Mouse (Mus musculus): ENCODE data around the gene Cdh3.

The Cdh3 gene

GRCm38 (mm10) chr8:106510365-106510975, at the start of gene Cdh3:
Cdh3 (plus strand) TSS chr8:106510891.
- DNase-seq (ENCODE audit: extremely low read depth, low read depth) = no peak

DNA sequence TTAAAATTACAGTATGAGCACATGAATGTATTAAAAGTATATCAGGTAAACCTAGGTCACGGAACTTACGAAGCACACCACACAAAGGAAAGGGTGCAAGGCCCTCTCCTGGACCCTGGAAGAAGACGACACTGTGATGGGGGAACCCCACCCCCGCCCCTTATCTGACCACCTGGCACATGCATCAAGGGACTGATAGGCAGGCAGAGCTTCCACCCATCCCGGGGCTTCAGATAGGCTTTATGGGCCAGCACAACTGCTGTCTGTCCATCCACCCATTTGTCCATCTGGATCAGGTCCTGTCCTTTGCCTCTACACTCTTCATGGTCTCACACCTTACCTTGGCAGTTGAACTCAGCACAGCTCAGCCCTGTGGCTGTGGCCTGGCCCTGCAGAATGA, 48.6 kb upstream of the Cdh3 start:
- DNase-seq (ENCODE audit: extremely low read depth, low read depth) = no peak

DNA sequence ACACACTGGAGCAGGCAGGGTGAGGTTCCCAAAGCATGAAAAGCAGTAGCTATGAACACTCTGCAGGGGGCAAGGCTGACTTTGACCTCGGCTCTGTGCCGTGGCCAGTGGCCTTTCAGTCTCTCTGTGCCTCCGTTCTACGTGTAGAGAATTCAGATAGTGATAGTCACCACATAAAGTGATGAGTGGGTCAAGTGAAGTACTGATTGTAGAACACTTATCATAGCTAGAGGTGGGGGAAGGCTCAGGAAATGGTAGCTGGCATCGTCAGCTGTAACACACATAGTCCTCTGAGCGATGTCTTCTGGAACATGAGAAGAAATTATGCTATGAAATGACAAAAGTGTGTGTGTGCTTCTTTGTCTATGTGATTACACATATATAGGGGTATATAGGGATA, 46.9 kb upstream of the Cdh3 start:
- no peak for DNase-seq (ENCODE audit: extremely low read depth, low read depth)

DNA sequence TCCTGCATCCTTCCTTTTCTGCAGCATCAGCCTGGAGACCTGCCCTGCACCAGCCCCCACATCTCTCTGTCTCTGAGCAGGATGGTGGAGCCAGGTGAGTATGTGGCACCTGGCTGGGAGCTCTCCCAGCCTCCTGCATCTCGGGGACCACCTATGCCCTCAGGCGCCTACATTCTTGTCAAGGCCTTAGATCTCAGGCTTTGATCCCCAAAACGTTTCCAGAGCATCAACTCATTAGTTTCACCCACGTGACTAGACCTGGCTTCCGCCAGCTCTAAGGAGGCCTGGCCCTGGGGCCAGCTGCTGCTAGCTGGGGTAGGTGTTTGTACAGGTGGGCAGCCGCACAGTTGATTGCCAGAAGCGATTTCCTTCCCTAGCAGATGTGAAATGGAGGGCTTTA, 41.2 kb upstream of the Cdh3 start:
- DNase-seq (ENCODE audit: extremely low read depth, low read depth) = no peak

DNA sequence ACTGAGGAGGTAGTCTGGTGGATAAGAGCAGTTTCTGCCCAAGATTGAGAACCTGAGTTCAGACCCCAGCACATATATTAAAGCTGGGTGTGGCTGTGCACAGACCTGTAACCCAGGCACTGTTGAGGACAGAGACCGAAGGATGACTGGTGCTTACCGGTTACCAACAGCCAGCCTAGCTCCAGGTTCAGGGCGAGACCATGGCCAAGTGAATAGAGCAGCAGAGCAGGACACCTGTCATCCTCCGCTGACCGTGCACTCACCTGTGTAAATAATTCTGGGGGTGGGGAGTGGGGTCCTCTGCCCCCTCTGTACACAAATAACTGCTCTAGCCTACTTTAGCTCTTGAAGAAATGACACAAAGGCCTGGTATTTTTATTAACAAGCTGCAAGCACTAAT, 36.7 kb upstream of the Cdh3 start:
- no peak for DNase-seq (ENCODE audit: extremely low read depth, low read depth)

GRCm38 (mm10) chr8:106500018-106500685, 10.5 kb upstream of the Cdh3 start, which contains the start of gene 6030452D12Rik:
6030452D12Rik (plus strand) TSS chr8:106500522.
- no peak for DNase-seq (ENCODE audit: extremely low read depth, low read depth)

DNA sequence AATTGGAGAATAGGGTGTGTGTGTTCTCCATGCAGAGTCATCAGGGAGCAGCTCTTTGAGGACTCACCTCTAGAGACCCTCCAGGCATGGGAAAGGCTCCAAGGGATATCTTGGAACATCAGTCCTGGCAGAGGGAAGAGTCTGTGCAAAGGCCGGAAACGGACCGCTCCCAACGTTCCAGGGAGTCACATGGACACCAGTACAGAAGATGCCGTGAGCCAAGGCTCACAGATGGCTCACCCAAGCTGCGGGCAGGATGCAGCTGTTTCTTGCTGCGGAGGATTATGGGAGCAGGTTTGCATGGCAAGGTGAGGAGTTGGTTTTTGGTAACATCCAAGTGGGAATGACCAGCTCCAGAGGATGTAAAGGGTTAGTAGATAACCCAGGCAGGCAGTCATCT, 6.5 kb upstream of the Cdh3 start:
- no peak for DNase-seq (ENCODE audit: extremely low read depth, low read depth)

GRCm38 (mm10) chr8:106505328-106505965, 5.2 kb upstream of the Cdh3 start:
- DNase-seq (ENCODE audit: extremely low read depth, low read depth) = no peak

DNA sequence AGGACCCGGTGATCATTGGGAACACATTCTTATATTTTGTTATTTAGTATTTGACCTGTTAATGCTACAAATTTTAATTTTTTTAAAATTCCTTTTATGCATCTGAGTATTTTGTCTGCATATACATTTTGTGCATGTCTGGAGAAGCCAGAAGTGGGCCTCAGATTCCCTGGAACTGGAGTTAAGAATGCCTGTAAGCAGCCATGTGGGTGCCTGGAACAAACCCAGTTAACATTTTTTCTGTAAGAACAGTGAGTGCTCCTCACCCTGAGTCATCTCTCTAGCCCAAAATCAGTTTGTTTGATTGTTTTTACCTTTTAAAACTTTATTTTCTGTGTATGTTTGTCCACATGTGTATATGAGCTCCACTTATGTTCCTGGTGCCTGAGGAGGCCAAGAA, 4.6 kb upstream of the Cdh3 start:
- DNase-seq (ENCODE audit: extremely low read depth, low read depth) = no peak

DNA sequence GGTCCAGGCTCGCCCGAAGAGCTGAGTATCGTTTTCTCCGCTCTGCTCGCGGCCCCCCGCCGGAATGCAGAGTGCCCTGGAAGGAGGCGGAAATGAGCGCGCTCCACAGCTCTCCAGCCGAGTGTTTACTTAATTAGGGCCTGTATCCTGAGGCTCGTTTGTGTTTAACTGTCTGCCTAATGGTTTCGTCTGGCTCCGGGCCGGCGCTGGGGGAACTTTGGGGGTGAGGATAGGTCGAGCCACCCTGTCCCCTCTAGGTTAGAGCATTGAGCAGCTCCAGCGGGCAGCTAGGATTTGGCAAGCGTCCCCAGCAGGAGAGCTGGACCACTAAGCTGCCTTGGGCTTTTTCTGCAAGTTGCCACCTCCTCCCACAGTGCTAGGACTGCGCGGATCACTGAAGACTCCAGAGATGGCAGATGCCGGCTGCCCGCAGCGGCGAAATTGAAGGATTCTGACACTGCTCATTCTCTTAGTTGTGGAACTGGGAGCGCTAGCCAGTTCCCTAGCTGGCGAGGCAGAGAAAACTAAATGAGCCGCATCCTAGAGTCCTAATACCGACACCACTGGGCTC, 2.8 kb upstream of the Cdh3 start:
- no peak for DNase-seq (ENCODE audit: extremely low read depth, low read depth)

- no peak for DNase-seq (ENCODE audit: extremely low read depth, low read depth)
Observed at GRCm38 (mm10) chr8:106508456-106508855, 2.2 kb upstream of the Cdh3 start.

GRCm38 (mm10) chr8:106509079-106509780, 1.5 kb upstream of the Cdh3 start:
- no peak for DNase-seq (ENCODE audit: extremely low read depth, low read depth)

DNA sequence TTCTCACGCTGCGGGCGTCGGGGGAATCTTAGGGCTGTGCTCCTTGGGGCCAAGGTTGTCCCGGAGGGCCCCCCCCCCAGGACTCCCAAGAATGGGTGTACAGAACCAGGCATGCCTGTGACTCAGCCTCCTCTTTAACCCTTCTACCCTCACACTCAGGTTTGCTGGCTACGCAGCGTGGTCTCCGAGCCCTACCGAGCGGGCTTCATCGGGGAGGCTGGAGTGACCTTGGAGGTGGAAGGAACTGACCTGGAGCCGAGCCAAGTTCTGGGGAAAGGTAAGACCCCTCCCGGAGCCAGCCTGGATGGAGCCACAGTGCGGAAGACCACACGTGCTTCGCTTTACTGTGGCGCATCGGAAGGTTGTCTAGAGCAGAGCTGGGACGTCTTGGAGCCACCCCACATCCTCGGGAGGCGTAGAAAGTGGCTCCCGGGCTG, 392 bp downstream of the Cdh3 start:
- DNase-seq (ENCODE audit: extremely low read depth, low read depth) = no peak

DNA sequence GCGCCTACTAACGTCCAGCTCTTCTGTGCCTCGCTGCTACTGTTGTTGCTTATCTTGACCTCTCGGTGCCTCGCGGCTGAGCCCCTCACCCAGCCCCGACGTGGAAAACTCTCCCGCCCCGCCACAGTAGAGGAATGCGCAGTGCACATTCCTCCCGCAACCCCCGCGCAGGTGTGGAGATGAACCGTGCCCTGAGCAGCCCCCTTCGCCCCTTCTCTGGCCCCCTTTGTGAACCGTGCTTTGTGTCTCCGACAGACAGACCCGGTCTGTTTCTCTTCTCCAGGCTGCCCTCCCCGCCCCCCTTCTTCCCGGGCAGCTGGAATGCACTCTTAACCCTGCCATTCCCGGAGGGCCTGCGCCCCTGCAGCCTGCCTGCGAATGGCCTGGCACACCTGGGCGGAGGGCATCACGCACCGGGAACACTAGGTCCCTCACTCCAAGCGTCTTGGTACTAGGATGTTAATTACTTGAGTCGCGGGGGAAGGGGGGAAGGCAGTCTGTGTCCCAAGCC, 895 bp downstream of the Cdh3 start:
- DNase-seq (ENCODE audit: extremely low read depth, low read depth) = no peak

DNA sequence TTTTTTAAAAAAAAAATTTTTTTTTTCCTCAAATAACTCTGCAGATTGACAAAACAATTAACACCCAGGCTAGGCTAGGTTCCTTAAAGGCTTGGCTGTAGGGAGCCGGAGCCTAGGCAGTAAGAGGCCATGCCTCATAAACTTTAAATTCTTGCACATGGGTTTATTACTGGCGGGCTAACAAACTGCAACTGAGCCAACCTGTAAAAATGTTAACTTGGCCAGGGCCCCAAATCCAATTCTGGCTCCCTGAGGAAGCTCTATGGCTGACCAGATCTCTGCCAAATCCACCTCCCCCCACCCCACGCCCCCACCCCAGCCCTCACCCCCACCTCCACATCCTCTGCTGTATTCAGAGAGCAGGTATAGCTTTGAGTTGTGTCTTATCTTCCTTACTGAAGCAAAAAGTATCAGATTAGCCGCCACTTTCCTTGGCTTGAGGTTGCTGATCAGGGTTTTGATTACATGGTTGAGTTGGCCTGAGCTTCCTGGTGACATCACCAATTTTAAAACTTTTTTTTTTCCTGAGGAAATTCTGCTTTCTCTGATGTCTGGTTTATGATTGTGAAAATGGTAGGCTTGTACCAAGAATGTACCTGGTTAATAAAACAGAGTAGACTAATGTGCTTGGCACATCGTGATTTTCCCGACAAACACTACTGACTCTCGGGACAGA, 1.9 kb downstream of the Cdh3 start:
- no peak for DNase-seq (ENCODE audit: extremely low read depth, low read depth)

- no peak for DNase-seq (ENCODE audit: extremely low read depth, low read depth)
Observed at GRCm38 (mm10) chr8:106515946-106516479, 5.3 kb downstream of the Cdh3 start.

GRCm38 (mm10) chr8:106516581-106516980, 5.9 kb downstream of the Cdh3 start:
- no peak for DNase-seq (ENCODE audit: extremely low read depth, low read depth)

GRCm38 (mm10) chr8:106518763-106519162, 8.1 kb downstream of the Cdh3 start:
- DNase-seq (ENCODE audit: extremely low read depth, low read depth) = no peak

GRCm38 (mm10) chr8:106520578-106520977, 9.9 kb downstream of the Cdh3 start:
- no peak for DNase-seq (ENCODE audit: extremely low read depth, low read depth)

- DNase-seq (ENCODE audit: extremely low read depth, low read depth) = no peak
Observed at GRCm38 (mm10) chr8:106521845-106522244, 11.2 kb downstream of the Cdh3 start.

DNA sequence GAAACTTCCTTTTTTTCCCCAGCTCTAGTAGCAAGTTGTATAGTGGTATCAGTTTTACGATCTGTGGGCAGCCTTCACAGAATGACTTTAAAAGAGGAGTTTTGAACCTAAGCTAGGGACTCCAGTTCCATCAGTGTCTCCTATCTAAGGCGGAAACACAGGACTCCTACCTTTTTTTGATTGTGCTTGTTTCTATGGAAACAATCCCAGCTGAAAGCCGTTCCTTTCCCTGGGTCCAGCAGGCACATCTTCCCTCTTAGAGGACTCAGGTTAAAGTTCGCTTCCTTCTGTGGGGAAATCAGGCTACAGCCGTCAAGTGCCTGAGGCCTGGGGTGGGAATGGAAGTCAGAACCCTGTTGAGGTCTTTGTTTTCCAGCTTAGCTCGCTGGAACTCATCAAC, 16.0 kb downstream of the Cdh3 start:
- DNase-seq (ENCODE audit: extremely low read depth, low read depth) = no peak

Measured in MEL-GATA-1-ER (cell line).